Mouse (Mus musculus): ENCODE measurements around the gene Mfap2. TPM values are rescaled to one million over a fixed set of nuclear protein-coding genes. Genes with fewer than 3 reads are reported as not detected.

The Mfap2 gene
- polyA plus RNA-seq, 1 experiment: not detected

DNA sequence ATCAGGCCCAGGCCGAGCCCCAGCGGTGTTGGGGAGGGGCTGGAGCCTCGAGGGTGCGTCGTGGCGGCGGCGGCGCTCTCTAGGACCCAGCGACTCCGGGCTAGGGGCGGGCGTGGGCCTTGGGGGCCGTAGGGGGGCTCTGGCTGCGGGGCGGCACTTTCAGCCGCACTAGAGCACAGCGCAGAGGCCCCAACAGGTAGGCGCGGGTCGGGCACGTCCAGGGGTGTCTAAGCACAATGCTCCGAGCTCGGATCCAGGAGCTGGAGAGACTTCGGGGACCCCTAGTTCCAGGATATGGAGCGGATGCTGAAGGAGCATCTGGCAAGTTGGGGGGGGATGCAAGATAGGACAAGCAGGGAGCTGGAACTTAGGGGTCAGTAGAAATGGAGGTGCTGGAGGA lies 308 bp downstream of the Mfap2 start:
- H3K27ac ChIP-seq (ENCODE audit: insufficient read depth, low read depth, low read length): no peak overlapping the region
- no peaks in the 10 kb centered on the region for H3K4me1 ChIP-seq (ENCODE audit: control insufficient read depth, insufficient read depth, low read length)
- no peak overlapping the region for H3K4me3 ChIP-seq (ENCODE audit: insufficient read depth, low read length)

DNA sequence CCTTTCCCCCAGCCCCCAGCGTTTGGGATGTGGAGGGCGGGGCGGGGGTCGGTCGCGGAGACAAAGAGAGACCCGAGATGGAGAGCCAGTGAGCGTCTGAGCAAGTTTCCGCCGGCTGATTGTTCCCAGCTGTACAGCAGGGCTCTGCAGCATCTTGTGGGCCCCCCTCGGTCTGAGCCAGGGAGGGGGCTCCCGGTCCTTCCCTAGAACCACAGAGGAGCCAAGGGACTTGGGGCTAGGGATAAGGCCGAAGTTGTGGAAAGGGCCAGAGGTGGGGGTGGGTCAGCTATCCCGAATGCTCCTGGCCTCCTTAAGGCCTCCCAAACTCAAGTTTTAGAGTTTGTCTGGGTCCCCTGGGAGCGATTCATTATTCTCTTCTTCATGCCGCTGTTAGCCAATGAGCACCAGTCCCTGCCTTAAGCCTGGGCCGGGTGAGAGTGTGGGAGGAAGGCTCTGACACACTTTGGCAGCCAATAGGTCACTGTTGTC lies 767 bp downstream of the Mfap2 start:
- Histone ChIP-seq H3K27ac (ENCODE audit: insufficient read depth, low read depth, low read length) (no peak overlapping the region), H3K4me1 (ENCODE audit: control insufficient read depth, insufficient read depth, low read length) (peaks cover 2% of the 10 kb centered on the region), H3K4me3 (ENCODE audit: insufficient read depth, low read length) (no peak overlapping the region)
- TF ChIP-seq CTCF (IDR thresholded peaks at IDR 0.05; ENCODE audit: low read depth, low read length): no peak
- no peak for TF ChIP-seq POLR2A (IDR thresholded peaks at IDR 0.05; ENCODE audit: borderline replicate concordance, low read depth, low read length)

More for the DNA sequence above, 308 bp downstream of the Mfap2 start:
- TF ChIP-seq CTCF (IDR thresholded peaks at IDR 0.05; ENCODE audit: low read depth, low read length): no peak
- no peak for TF ChIP-seq POLR2A (IDR thresholded peaks at IDR 0.05; ENCODE audit: borderline replicate concordance, low read depth, low read length)

DNA sequence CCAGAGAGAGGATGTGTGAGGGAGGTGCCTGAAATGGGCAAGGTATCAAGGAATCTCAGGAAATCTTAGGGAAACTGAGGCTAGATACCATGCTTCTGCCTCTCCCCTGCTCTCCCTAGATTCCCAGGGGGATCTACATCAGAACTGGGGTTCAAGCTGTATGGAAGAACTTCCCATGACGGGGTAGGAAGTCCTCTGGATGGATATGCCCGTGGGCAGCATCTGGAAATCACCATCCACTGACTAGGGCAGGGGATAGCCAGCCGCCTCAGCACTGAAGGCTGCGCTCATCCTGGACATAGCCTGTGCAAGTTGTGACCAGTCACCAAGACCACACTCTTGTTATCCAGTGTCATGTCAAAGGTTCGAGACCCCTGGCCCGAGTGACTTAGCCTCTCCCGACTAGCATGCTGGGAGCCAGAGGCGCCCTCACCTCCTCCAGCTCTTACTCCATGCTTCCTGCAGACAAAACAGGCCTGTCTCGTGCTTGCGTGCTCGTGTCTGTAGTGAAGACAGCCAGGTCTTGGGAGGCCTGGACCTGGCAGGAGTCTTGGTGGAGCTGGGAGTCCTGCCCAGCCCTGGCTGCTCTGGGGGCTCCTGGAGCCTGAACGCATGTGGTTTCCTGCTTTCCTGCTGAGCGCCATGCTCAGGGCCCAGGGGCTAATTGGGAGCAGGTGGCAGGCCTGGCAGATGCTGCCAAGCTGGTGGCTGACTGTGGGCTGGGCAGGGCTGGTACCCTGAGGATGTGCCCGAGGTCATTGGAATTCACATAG lies 1.5 kb downstream of the Mfap2 start:
- peaks cover 8% of the 10 kb centered on the region for H3K4me1 ChIP-seq (ENCODE audit: control insufficient read depth, insufficient read depth, low read length)
- no peak overlapping the region for H3K27ac ChIP-seq (ENCODE audit: insufficient read depth, low read depth, low read length)
- no peak overlapping the region for H3K4me3 ChIP-seq (ENCODE audit: insufficient read depth, low read length)

DNA sequence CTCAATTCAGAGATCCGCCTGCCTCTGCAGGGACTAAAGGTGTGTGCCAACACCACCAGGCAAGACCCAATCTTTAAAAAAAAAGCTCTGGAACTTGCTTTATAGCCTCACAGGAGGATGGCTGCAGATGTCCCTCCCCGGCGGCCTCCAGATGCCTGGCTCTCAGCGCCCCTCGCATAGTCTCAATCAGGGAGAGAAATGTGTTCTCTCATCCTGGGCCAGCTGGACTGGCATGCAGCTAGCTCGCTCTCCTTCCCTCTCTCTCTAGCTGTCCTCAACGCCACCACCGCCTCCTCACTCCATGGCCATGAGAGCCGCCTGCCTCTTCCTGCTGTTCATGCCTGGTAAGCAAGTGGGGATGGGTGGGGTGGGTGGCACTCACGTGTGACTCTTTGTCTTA lies 2.3 kb downstream of the Mfap2 start:
- TF ChIP-seq POLR2A (IDR thresholded peaks at IDR 0.05; ENCODE audit: borderline replicate concordance, low read depth, low read length): no peak
- TF ChIP-seq CTCF (IDR thresholded peaks at IDR 0.05; ENCODE audit: low read depth, low read length): no peak
- no peak overlapping the region for H3K4me3 ChIP-seq (ENCODE audit: insufficient read depth, low read length)
- peaks cover 14% of the 10 kb centered on the region for H3K4me1 ChIP-seq (ENCODE audit: control insufficient read depth, insufficient read depth, low read length)
- no peak overlapping the region for H3K27ac ChIP-seq (ENCODE audit: insufficient read depth, low read depth, low read length)

More for the DNA sequence above, 1.5 kb downstream of the Mfap2 start:
- TF ChIP-seq POLR2A (IDR thresholded peaks at IDR 0.05; ENCODE audit: borderline replicate concordance, low read depth, low read length): no peak
- no peak for TF ChIP-seq CTCF (IDR thresholded peaks at IDR 0.05; ENCODE audit: low read depth, low read length)

DNA sequence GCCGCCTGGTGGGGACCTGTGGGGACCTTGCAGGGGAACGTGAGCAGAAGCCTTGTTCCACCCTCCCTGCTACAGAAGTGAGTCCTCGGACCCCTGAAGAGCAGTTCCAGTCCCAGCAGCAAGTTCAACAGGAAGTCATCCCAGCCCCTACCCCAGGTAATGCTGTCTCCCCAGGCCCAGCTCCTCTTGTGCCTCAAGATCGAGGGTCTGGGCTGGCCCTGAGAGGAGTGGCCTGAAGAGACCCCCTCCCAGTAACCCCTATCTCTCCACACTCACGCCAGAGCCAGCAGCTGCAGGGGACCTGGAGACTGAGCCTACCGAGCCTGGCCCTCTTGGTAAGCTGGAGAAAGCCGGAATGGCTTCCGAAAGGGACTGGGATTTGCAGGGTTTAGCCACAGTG lies 3.9 kb downstream of the Mfap2 start:
- Histone ChIP-seq H3K27ac (ENCODE audit: insufficient read depth, low read depth, low read length) (no peak overlapping the region), H3K4me1 (ENCODE audit: control insufficient read depth, insufficient read depth, low read length) (peaks cover 14% of the 10 kb centered on the region), H3K4me3 (ENCODE audit: insufficient read depth, low read length) (no peak overlapping the region)
- no peak for TF ChIP-seq CTCF (IDR thresholded peaks at IDR 0.05; ENCODE audit: low read depth, low read length)
- TF ChIP-seq POLR2A (IDR thresholded peaks at IDR 0.05; ENCODE audit: borderline replicate concordance, low read depth, low read length): no peak

DNA sequence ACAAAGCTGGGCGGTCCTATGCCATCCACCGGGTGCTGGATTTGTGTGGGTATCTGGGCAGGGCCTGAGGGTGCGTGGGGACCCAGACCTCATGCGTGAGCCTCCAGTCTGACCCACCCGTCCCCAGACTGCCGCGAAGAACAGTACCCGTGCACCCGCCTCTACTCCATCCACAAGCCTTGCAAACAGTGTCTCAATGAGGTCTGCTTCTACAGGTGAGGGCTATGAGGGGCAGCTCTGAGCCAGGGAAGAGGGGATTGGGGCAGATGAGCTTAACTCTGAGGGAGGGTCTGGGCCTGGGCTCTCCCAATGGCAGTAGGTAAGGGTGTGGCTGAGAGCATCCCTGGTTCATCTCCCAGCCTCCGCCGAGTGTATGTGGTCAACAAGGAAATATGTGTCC lies 4.6 kb downstream of the Mfap2 start:
- H3K27ac ChIP-seq (ENCODE audit: insufficient read depth, low read depth, low read length): no peak overlapping the region
- H3K4me1 ChIP-seq (ENCODE audit: control insufficient read depth, insufficient read depth, low read length): peaks cover 14% of the 10 kb centered on the region
- TF ChIP-seq POLR2A (IDR thresholded peaks at IDR 0.05; ENCODE audit: borderline replicate concordance, low read depth, low read length): no peak
- no peak for TF ChIP-seq CTCF (IDR thresholded peaks at IDR 0.05; ENCODE audit: low read depth, low read length)
- H3K4me3 ChIP-seq (ENCODE audit: insufficient read depth, low read length): no peak overlapping the region

DNA sequence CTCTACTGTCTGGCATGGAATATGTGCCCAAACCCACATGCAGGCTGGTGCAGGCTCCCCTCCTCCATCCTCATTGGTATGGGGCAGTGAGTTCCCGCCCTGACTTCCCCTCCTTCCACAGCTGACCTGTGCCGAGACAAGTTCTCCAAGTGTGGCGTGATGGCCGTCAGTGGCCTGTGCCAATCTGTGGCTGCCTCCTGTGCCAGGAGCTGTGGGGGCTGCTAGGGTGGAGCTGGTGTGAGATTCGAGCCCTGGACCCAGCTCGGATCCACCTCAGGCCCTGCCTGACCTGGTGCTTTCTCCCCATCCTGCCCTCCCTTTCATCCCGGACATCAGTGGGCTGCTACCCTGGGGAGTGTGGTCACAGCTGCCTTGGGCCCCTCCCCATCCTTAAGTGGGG lies 5.1 kb downstream of the Mfap2 start:
- Histone ChIP-seq H3K4me3 (ENCODE audit: insufficient read depth, low read length) (no peak overlapping the region), H3K27ac (ENCODE audit: insufficient read depth, low read depth, low read length) (no peak overlapping the region), H3K4me1 (ENCODE audit: control insufficient read depth, insufficient read depth, low read length) (peaks cover 14% of the 10 kb centered on the region)
- TF ChIP-seq CTCF (IDR thresholded peaks at IDR 0.05; ENCODE audit: low read depth, low read length) (no peak), POLR2A (IDR thresholded peaks at IDR 0.05; ENCODE audit: borderline replicate concordance, low read depth, low read length) (no peak)

DNA sequence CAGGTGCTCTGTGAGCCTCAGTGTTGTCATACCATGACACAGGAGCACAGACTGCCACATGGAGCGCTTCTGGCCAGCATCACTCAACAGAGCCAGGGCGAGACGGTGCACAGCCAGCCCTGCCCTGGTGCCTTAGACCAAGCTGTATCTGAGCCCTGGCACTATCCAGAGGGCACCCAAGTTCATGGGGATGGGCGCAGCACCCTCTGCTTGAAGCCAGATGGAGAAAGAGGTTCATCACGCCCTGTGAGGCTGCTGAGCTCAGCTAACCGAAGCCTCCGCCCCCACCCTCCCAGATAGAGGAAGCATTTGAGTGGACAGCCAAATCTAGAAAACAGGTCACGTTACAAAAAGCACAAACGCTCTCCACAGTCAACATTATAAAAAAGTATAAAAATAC lies 6.1 kb downstream of the Mfap2 start:
- TF ChIP-seq CTCF (IDR thresholded peaks at IDR 0.05; ENCODE audit: low read depth, low read length): no peak
- TF ChIP-seq POLR2A (IDR thresholded peaks at IDR 0.05; ENCODE audit: borderline replicate concordance, low read depth, low read length): no peak
- H3K4me3 ChIP-seq (ENCODE audit: insufficient read depth, low read length): no peak overlapping the region
- peaks cover 14% of the 10 kb centered on the region for H3K4me1 ChIP-seq (ENCODE audit: control insufficient read depth, insufficient read depth, low read length)
- H3K27ac ChIP-seq (ENCODE audit: insufficient read depth, low read depth, low read length): peak overlapping the region; percentile 77

DNA sequence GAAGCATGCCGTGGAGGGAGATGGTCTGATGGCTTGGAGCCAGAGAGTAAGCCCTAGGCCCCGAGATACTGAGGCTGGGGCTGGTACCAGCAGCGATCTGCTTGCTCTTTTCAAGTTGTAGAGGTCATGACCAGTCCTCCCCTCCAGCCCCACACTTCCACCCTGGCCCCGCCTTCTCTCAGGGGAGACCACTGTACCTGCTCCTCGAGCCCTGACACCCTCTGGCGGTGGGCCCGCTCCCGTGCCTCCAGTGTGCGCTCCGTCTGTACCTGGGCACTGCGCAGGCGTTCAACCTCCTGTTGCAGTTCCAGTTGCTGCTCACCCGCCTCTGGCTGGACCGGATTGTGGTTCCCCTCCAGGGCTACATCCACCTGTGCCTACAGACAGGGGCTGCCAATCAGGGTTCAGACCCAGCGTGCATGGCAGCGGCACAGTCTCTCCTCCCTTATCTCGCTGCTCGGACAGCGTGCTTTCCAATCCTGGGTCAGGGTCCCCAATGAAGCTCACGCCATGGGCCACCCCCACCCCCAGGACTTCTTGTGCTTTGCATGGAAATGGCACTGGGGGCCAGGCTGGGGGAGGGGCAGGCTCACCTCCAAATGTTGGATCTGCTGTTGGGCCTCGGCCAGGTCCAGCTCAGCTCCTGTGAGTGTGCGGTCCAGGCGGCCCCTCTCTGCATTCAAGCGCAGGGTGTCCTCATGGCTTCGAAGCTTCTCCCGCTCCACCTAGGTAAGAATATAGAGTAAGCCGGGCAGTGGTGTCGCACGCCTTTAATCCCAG lies 7.6 kb downstream of the Mfap2 start:
- Histone ChIP-seq H3K4me3 (ENCODE audit: insufficient read depth, low read length) (no peak overlapping the region), H3K27ac (ENCODE audit: insufficient read depth, low read depth, low read length) (no peak overlapping the region), H3K4me1 (ENCODE audit: control insufficient read depth, insufficient read depth, low read length) (peaks cover 14% of the 10 kb centered on the region)
- TF ChIP-seq POLR2A (IDR thresholded peaks at IDR 0.05; ENCODE audit: borderline replicate concordance, low read depth, low read length) (no peak), CTCF (IDR thresholded peaks at IDR 0.05; ENCODE audit: low read depth, low read length) (no peak)

DNA sequence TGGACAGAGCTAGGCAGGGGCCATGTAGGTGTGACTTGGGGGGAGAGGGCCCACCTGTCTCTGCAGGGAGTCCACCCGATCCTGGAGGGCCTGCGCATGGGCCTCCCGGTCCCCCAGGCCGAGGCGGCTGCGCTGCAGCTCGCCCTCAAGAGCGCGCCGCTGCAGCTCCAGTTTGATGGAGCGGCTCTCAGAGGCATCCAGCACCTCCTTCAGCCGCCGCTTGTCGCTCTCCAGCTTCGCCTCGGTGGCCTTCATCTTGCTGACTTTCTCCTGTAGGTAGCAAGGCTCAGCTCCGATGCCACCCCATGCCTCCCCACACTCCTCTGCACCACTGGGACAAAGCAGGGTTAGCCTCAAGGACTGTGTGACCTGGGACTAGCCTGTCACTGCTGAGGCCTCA lies 10.0 kb downstream of the Mfap2 start:
- Histone ChIP-seq H3K4me1 (ENCODE audit: control insufficient read depth, insufficient read depth, low read length) (peaks cover 19% of the 10 kb centered on the region), H3K27ac (ENCODE audit: insufficient read depth, low read depth, low read length) (no peak overlapping the region), H3K4me3 (ENCODE audit: insufficient read depth, low read length) (no peak overlapping the region)
- no peak for TF ChIP-seq POLR2A (IDR thresholded peaks at IDR 0.05; ENCODE audit: borderline replicate concordance, low read depth, low read length)
- TF ChIP-seq CTCF (IDR thresholded peaks at IDR 0.05; ENCODE audit: low read depth, low read length): no peak
